23 mouse cellular contexts compared by ENCODE assay signal in the genomic region with DNA sequence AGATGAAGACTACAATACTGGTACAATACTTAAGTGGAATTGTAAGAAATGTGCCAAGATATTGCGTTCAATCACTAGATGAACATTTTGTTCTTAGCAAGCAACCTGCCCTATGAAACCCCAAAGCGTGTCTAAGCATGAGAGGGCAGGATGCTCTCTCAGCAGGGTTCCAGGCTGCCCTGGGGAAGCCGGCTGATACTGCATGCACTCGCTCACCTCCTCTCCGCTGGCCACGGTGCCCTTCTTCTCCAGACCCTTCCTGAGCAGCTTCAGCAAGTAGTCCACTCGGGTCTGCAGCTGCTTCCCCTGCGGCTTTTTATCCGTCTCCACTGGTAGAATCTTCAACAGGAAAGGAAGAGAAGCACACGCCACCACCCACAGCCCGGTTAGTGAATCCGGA.
DNase-seq lines count a peak whose midpoint lies in the region; ATAC-seq and TF ChIP-seq lines count a peak whose summit lies in the region.
"Had no signal": no experiment of that assay in that cellular context is flagged by ENCODE, and none has a peak within 500 bp of the region (broad histone marks: within the 10 kb centered on the region; RNA-seq: fewer than 3 reads in every experiment).

No protein-coding gene starts in this region.

- WGBS in forebrain, embryonic 12.5 days = 92% methylated on average over 12 of the region's 12 CpGs
- WGBS in forebrain, embryonic 13.5 days = 89% methylated on average over 12 of the region's 12 CpGs
- 91% methylated on average over 12 of the region's 12 CpGs for WGBS in intestine, postnatal 0 days
- WGBS in intestine, embryonic 16.5 days = 94% methylated on average over 12 of the region's 12 CpGs
- 40% methylated on average over 12 of the region's 12 CpGs for WGBS in cerebellum, adult 2 months

- DNase-seq in cerebellum, adult 2 months = peak; percentile 53
- DNase-seq in cerebellum, postnatal 25 days = peak; percentile 53 to 62
- DNase-seq in natural killer cell, adult 2 months (ENCODE audit: low spot score in 2 of 2) = no peak
- DNase-seq in gastrocnemius, postnatal 4 days (ENCODE audit: low spot score in 2 of 2) = no peak
- DNase-seq: gastrocnemius, adult 2 months; heart, postnatal 10 days; kidney, postnatal 25 days; lung, postnatal 4 days; right cerebral cortex, adult 18-20 months; right cerebral cortex, postnatal 4 days; thymus, adult 18-20 months; thymus, postnatal 4 days had no signal

- TF ChIP-seq POLR2A in cerebellum, adult 2 months (IDR thresholded peaks at IDR 0.05; ENCODE audit: borderline replicate concordance, insufficient read depth, low read length) = no peak

- H3K4me2 ChIP-seq in forebrain, embryonic 12.5 days = no peak overlapping the region
- no peak overlapping the region for H3K4me2 ChIP-seq in forebrain, embryonic 13.5 days
- H3K4me2 ChIP-seq in intestine, postnatal 0 days (replicated peaks; ENCODE audit: low read depth) = no peak overlapping the region
- no peak overlapping the region for H3K4me2 ChIP-seq in intestine, embryonic 16.5 days (ENCODE audit: low read depth, low read length)
- H3K4me2 ChIP-seq: heart, embryonic 12.5 days; limb, embryonic 15.5 days; liver, embryonic 15.5 days; lung, embryonic 15.5 days; midbrain, embryonic 15.5 days had no signal

- no peak overlapping the region for H3K4me3 ChIP-seq in forebrain, embryonic 12.5 days (replicated peaks)
- no peak overlapping the region for H3K4me3 ChIP-seq in forebrain, embryonic 13.5 days
- H3K4me3 ChIP-seq in intestine, postnatal 0 days (ENCODE audit: low read depth, low read length) = no peak overlapping the region
- no peak overlapping the region for H3K4me3 ChIP-seq in intestine, embryonic 16.5 days (ENCODE audit: low read length)
- no peak overlapping the region for H3K4me3 ChIP-seq in cerebellum, adult 2 months (replicated peaks; ENCODE audit: insufficient read depth, low read depth, low read length)
- H3K4me3 ChIP-seq: embryonic facial prominence, embryonic 10.5 days; forebrain, embryonic 10.5 days; gastrocnemius, adult 2 months; heart, embryonic 12.5 days; limb, embryonic 15.5 days; liver, embryonic 15.5 days; lung, embryonic 15.5 days; midbrain, embryonic 15.5 days had no signal

- no peaks in the 10 kb centered on the region for H3K27me3 ChIP-seq in forebrain, embryonic 12.5 days
- H3K27me3 ChIP-seq in forebrain, embryonic 13.5 days = no peaks in the 10 kb centered on the region
- no peaks in the 10 kb centered on the region for H3K27me3 ChIP-seq in intestine, postnatal 0 days (replicated peaks; ENCODE audit: control insufficient read depth, insufficient read depth, low read length)
- H3K27me3 ChIP-seq in intestine, embryonic 16.5 days (replicated peaks; ENCODE audit: control insufficient read depth, insufficient read depth, low read length) = no peaks in the 10 kb centered on the region
- H3K27me3 ChIP-seq in cerebellum, adult 2 months (ENCODE audit: control insufficient read depth, insufficient read depth, low read length) = no peaks in the 10 kb centered on the region
- H3K27me3 ChIP-seq: heart, embryonic 12.5 days; limb, embryonic 15.5 days; liver, embryonic 15.5 days; lung, embryonic 15.5 days; midbrain, embryonic 15.5 days had no signal

- H3K9ac ChIP-seq in forebrain, embryonic 12.5 days = no peak overlapping the region
- no peak overlapping the region for H3K9ac ChIP-seq in forebrain, embryonic 13.5 days
- H3K9ac ChIP-seq in intestine, postnatal 0 days (ENCODE audit: low read depth, low read length) = no peak overlapping the region
- H3K9ac ChIP-seq in intestine, embryonic 16.5 days (ENCODE audit: low read depth, low read length) = no peak overlapping the region
- H3K9ac ChIP-seq: heart, embryonic 12.5 days; limb, embryonic 15.5 days; liver, embryonic 15.5 days; lung, embryonic 15.5 days; midbrain, embryonic 15.5 days had no signal

- no peak for TF ChIP-seq CTCF in intestine, postnatal 0 days (IDR thresholded peaks at IDR 0.05; ENCODE audit: low read depth)
- no peak for TF ChIP-seq CTCF in cerebellum, adult 2 months (IDR thresholded peaks at IDR 0.05; ENCODE audit: borderline replicate concordance, insufficient read depth, low read depth, low read length)

- peaks cover 94% of the 10 kb centered on the region for H3K36me3 ChIP-seq in forebrain, embryonic 12.5 days (replicated peaks)
- peaks cover 93% of the 10 kb centered on the region for H3K36me3 ChIP-seq in forebrain, embryonic 13.5 days (ENCODE audit: poor library complexity, severe bottlenecking)
- peaks cover 87% of the 10 kb centered on the region for H3K36me3 ChIP-seq in intestine, postnatal 0 days (ENCODE audit: control insufficient read depth, insufficient read depth)
- peaks cover 52% of the 10 kb centered on the region for H3K36me3 ChIP-seq in intestine, embryonic 16.5 days (ENCODE audit: control insufficient read depth, insufficient read depth, low read length)

- H3K4me1 ChIP-seq in forebrain, embryonic 12.5 days = no peaks in the 10 kb centered on the region
- H3K4me1 ChIP-seq in forebrain, embryonic 13.5 days = no peaks in the 10 kb centered on the region
- H3K4me1 ChIP-seq in intestine, postnatal 0 days (replicated peaks; ENCODE audit: control insufficient read depth, insufficient read depth, low read length) = no peaks in the 10 kb centered on the region
- H3K4me1 ChIP-seq in intestine, embryonic 16.5 days (ENCODE audit: control insufficient read depth, insufficient read depth, low read length) = no peaks in the 10 kb centered on the region
- H3K4me1 ChIP-seq in cerebellum, adult 2 months (ENCODE audit: control insufficient read depth, insufficient read depth, low read length) = peaks cover 11% of the 10 kb centered on the region
- H3K4me1 ChIP-seq: embryonic facial prominence, embryonic 10.5 days; forebrain, embryonic 10.5 days; limb, embryonic 15.5 days; liver, embryonic 15.5 days; lung, embryonic 15.5 days; midbrain, embryonic 15.5 days had no signal

- H3K27ac ChIP-seq in forebrain, embryonic 12.5 days = peak overlapping the region; percentile 21; the same call in 1 of the 2 replicates
- H3K27ac ChIP-seq in forebrain, embryonic 13.5 days = no peak overlapping the region
- H3K27ac ChIP-seq in intestine, postnatal 0 days (ENCODE audit: low read depth, low read length) = peak overlapping the region; percentile 35; the same call in 1 of the 2 replicates
- H3K27ac ChIP-seq in intestine, embryonic 16.5 days (ENCODE audit: low read length) = no peak overlapping the region
- H3K27ac ChIP-seq in cerebellum, adult 2 months (ENCODE audit: insufficient read depth, low read length) = peak overlapping the region; percentile 4; the same call in 1 of the 2 replicates
- H3K27ac ChIP-seq: embryonic facial prominence, embryonic 10.5 days; forebrain, embryonic 10.5 days; gastrocnemius, adult 2 months; limb, embryonic 15.5 days; liver, embryonic 15.5 days; lung, embryonic 15.5 days; midbrain, embryonic 15.5 days had no signal

- H3K9me3 ChIP-seq in forebrain, embryonic 12.5 days = no peaks in the 10 kb centered on the region
- H3K9me3 ChIP-seq in forebrain, embryonic 13.5 days (replicated peaks) = no peaks in the 10 kb centered on the region
- no peaks in the 10 kb centered on the region for H3K9me3 ChIP-seq in intestine, postnatal 0 days (ENCODE audit: control insufficient read depth)
- H3K9me3 ChIP-seq in intestine, embryonic 16.5 days (ENCODE audit: control insufficient read depth, low read length) = no peaks in the 10 kb centered on the region
- H3K9me3 ChIP-seq: embryonic facial prominence, embryonic 10.5 days; forebrain, embryonic 10.5 days; heart, embryonic 12.5 days; limb, embryonic 15.5 days; liver, embryonic 15.5 days; lung, embryonic 15.5 days; midbrain, embryonic 15.5 days had no signal

- ATAC-seq in forebrain, embryonic 12.5 days (ENCODE audit: low FRiP score) = no peak
- no peak for ATAC-seq in forebrain, embryonic 13.5 days
- no peak for ATAC-seq in intestine, postnatal 0 days
- ATAC-seq in intestine, embryonic 16.5 days = no peak
- ATAC-seq: midbrain, embryonic 15.5 days had no signal

Comparison
In these comparisons a context has a peak if more than half of its experiments do, and no peak if none do; other contexts are left out.
1. H3K27ac ChIP-seq: peak in forebrain, embryonic 12.5 days (single experiment), intestine, postnatal 0 days (single experiment) and cerebellum, adult 2 months (single experiment); none in forebrain, embryonic 13.5 days (single experiment) and intestine, embryonic 16.5 days (single experiment).
2. DNase-seq: peak in cerebellum, adult 2 months (2 of 2) and cerebellum, postnatal 25 days (2 of 2); none in natural killer cell, adult 2 months (0 of 2) and gastrocnemius, postnatal 4 days (0 of 2).